Mouse (Mus musculus) heart, postnatal 0 days (tissue): ENCODE measurements around the gene Rnf43.

Experiments
- CTCF ChIP-seq: IDR thresholded peaks from 2 replicates; pipeline ENCODE4 v1.5.1; 2016; ENCODE audit warnings: antibody characterized with exemption, control low read depth, low read depth
- EP300 ChIP-seq: IDR thresholded peaks from 2 replicates; pipeline ENCODE4 v1.6.1; 2016; ENCODE audit warnings: antibody characterized with exemption, low read depth

DNA sequence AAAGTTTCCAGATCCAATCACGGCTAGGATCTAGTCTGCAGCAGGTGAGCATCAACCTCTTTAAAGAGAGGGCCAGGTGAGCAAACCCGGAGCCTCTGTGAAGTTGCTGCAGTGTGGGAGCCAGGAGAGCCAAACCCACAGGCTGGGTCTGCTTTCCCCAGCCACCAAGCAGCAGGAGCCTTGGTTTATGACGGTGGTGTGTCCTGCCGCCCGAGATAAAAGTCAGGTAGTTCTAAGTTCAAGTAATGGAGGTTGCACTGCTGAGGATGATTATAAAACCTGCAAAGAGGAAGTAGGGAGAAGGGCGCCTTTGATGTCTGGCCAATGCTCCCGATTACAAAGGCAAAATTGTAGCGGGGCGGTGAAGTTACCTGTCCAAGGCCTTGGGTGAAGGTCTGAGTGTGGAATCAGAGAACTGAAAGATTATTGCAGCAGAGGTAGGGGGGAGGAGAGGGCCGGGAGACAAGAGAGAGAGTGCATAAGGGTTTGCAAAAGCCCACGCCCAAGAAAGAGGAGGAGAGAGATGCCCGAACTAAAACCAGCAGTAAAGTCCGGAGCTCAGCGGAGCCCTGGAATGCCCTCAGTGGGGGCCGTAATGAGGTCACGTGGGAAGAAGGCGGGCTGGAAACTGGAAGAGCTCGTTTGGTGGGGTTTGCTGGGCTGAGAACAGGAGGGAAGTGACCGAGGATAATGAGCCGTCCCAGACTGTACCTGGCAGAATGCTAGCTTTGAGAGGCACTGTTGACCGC is 47.2 kb downstream of the Rnf43 start:
- TF ChIP-seq CTCF (no peak), EP300 (no peak)
